Mouse (Mus musculus): ENCODE results near the gene Junb.

Junb gene

DNA sequence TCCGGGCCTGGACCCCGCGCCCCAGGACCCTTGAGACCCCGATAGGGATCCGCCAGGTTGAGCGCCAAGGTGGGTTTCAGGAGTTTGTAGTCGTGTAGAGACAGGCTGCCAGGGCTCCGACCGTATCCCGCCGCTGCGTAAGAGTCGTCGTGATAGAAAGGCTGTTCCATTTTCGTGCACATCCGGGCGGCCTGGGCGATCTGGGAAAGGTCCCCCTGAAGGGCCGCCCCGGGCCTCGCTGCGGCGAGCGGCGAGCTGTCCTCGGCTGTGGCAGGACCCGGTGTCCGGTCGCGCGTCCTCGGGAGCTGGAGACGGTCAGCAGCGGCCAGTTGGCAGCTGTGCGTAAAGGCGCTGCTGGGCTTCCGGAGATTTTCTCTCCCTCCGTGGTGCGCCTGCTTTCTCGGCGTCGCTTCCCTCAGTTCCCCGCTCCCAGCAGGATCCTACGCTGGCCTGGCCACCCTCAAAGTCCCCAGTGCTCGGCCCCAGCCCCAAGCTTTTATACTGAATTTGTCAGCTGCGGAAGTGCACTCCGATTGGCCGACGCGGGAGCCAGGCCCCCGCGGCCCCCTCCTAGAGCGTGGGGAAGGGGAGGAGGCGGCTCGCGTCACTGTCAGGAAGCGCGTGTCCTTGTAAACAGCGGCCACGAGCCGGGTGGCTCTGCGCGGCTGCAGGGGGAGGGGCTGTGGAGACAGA lies at the start of gene Junb:
TSS of gene Junb (minus strand) at position 471 of the 693 bp plus-strand sequence.
- DNase-seq, result peak; percentile 97

DNA sequence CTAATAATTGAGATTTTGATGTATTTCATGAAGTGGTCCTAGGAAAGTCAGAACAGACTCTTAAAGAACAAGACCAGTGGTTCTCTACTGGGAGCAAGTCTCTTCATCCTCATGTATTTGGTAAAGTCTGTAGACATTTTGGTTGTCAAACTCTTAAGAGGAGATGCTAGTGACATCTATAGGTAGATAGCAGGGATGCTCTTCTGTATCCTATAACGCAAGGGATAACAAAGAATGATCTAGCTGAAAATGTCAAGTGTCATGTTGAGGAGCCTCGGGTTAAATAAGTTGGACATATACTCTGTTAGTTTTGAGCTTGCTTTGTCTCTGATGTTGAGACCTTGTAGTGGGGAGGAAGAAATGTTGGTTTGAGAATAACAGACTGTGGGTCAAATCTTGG lies 49.4 kb upstream of the Junb start:
- DNase-seq, result no peak

- DNase-seq, result peak; percentile 24
Observed at GRCm38 (mm10) chr8:85027516-85027855, 49.0 kb upstream of the Junb start.

- DNase-seq, result peak; percentile 98
Observed at GRCm38 (mm10) chr8:85026670-85027515, 48.4 kb upstream of the Junb start, which contains the start of gene Trir. Gene Trir (plus strand): TSS chr8:85026823.

DNA sequence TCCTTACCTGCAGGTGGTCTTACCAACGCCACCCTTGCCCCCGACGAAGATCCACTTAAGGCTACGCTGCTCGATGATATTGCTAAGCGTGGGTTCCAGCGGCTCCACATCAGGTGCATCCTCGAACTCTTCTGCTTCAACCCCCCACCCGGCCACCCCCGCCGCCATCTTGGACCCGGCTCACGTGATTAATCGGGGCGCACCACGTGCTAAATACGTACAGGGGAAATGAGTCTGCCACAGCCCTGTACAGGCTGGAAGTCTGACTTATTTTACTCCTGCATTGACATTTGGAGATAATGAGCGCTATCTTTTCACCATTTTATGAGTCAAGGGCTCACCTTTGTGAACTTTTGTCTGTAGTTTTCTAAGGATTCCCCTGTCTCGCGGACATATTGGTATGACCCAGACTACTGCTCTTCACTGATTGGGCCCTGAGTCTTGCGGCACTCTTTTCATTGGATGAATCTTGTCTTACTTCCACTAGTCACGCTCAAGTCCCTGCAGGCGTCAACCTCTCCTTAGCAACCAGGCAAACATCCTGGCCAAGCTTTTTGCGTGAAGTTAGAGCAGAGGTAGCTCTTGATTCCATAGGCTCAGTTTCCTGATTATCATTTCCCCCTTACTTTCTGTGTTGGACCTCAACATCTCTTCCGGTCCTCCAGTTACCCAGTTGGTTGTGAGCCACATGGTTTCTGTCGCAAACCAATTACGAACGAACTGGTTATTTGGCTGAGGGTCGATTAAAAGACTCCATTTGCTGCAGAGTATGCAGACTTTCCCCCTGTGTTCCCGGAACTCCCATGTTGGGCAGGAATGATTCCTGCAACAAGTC lies 46.8 kb upstream of the Junb start, which contains the start of gene Asna1:
TSS of gene Asna1 (minus strand) at position 184 of the 835 bp plus-strand sequence.
- DNase-seq, result peak; percentile 94

GRCm38 (mm10) chr8:85023846-85024245 lies 45.3 kb upstream of the Junb start:
- DNase-seq, result no peak

DNA sequence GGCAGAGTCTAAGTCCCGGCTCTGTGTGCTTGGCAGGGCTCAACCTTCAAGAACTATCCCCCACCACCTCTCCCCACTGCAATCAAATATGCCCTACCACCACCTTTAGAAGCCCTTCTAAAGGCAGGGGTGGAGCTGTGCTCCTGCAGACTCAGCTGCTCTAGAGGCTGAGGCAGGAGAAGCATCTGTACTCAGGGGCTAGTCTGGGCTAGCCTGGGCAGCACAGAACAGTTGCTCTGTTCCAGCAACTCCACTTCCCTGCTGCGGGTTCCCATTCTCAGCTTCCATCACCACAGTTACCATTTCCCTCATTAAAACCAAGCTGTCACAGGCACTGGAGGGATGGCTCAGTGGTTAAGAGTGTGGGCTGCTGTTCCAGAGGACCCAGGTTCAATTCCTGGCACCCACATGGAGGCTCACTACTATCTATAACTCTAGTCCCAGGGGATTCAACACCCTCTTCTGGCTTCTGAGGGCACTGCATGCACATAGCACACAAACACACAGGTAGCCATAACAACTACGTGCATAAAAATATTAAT lies 43.1 kb upstream of the Junb start:
- DNase-seq, result no peak

GRCm38 (mm10) chr8:85017209-85017608 lies 38.7 kb upstream of the Junb start:
- DNase-seq, result no peak

GRCm38 (mm10) chr8:85016724-85017123 lies 38.2 kb upstream of the Junb start:
- DNase-seq, result no peak

- no peak for DNase-seq
Observed at GRCm38 (mm10) chr8:85014431-85014830, 35.9 kb upstream of the Junb start, which contains the start of gene Best2. Gene Best2 (minus strand): TSS chr8:85014531.

DNA sequence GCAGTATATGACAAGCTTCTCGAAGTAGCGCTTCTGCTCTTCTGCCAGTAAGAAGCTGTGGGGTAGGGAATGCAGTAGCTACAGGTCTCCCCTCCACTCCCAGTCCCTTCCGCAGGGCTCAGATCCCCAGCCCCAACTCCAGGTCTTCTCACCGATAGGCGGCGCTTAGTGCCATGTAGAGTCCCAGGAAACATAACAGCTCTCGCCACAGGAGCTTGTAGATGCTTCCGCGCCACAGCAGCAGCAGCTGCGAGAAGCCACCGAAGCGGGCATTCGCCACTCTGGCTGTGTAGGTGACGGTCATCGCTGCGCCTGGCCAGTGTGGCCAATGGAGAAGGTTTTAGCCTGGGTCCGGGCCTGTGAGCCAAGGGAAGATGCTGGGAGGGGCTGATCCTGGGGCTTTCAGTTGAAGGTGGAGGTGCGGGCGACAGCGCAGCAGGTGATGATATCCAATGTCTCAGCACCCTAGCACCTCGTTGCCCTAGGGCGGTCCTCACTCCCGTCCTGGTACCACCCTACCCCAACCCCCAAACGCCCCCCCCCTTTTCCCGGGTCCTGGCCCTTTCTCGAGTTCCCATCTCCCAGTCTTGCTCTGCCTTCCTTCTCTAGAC lies 34.8 kb upstream of the Junb start:
- DNase-seq, result peak; percentile 85

DNA sequence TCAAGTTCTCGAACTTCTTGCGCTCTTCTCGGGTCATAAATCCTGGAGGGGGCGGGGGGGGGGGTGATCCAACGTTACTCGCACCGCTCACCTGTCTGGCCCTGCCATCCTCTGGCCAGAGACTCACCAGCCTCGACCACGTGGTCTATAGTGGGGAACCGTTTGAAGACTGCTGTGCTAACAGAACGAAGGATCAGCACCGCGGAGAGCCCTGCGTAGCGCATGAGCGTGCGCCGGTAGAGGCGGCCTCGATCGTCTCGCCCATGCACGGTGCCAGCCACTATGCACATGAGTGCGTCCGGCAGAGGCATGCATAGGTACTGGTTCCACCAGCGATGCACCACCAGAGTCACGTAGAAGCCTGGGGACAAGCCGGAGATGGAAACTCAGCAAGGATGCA lies 32.7 kb upstream of the Junb start:
- no peak for DNase-seq

DNA sequence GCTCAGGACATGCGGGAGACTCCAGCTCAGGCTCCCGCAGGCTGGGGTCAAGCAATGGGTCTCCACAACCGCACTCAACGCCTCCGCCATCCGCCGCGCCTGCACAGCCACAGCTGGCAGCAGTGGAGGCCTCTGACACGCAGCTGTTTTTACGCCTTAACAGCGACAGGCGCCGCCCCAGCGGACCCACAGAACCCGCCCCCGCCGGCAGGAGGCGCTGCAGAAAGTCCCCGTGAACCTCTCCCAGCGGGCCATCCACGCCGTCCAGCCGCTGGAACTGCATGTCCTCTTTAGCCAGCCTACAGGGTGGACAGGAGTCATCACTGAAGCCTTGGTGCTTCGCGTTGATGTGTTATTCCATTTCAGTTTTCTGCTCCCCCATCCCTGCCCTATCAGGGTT lies 29.2 kb upstream of the Junb start:
- DNase-seq, result peak; percentile 55

GRCm38 (mm10) chr8:84997649-84998295 lies 19.3 kb upstream of the Junb start:
- peak; percentile 88 for DNase-seq

GRCm38 (mm10) chr8:84996978-84997377 lies 18.5 kb upstream of the Junb start:
- DNase-seq, result no peak

GRCm38 (mm10) chr8:84995680-84996079 lies 17.2 kb upstream of the Junb start:
- DNase-seq, result no peak

DNA sequence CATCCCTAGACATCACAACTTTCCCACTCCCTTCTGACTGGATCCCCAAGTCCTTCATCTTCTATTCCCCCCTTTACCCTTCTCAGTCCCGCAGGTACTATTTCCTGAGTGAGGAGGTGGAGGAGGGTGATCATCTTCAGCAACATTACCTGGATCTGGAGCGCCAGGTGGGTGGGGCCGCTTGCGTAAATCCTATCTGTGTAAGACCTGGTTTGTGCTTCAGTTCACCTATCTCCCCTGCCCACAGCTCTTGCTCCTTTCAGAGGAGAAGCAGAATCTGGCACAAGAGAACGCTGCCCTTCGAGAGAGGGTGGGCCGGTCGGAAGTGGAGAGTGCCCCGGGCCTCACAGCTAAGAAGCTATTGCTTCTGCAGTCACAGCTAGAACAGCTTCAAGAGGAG lies 15.9 kb upstream of the Junb start:
- DNase-seq, result no peak

DNA sequence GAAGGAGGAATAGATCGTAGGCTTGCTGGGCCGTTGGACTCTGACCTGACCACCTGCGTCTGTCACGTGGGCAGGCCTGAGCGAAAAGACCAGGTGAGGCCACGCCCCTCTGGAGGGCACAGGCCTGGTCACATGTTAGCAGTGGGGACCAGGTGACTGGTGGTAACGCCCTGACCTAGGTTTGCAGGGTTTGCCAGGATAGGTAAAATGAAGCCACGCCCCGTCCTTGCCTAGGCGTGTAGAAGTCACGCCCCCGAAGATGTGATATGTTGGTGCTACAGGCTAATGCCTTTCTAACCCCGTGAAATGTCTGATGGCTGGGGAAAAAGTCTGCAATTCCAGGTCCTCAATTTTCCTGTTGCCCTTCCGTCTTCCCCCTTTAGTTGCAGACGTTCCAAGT lies 12.3 kb upstream of the Junb start:
- peak; percentile 98 for DNase-seq

DNA sequence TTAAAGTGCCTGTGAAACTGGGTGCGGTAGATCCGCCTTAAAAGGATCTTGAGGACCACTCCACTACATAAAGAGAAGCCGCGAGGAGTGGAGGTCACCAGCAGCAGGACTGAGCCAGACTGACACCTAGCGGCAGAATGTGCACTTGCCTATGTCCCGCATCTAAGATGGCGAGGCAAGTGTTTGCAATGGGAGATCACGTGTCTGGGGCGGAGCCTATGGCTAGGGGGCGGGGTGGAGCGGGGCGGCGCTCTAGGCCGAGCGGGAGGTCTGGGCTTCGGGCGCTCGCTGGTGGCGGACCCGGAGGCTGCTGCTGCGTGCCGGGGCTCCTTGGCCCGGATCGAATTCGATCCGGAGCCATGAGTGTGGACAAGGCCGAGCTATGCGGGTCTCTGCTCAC lies 11.8 kb upstream of the Junb start, which contains the start of gene Hook2:
TSS of gene Hook2 (plus strand) at position 255 of the 400 bp plus-strand sequence.
- DNase-seq, result peak; percentile 99

- peak; percentile 96 for DNase-seq
Observed at GRCm38 (mm10) chr8:84989810-84990209, 11.3 kb upstream of the Junb start.

- peak; percentile 98 for DNase-seq
Observed at GRCm38 (mm10) chr8:84989311-84989731, 10.8 kb upstream of the Junb start.

- no peak for DNase-seq
Observed at GRCm38 (mm10) chr8:84987903-84988302, 9.4 kb upstream of the Junb start.
